Mouse (Mus musculus): ENCODE measurements at regions not wholly inside any gene's neighbourhood (a gene's known extent, or its start where the extent isn't known, plus 50 kb on each side); places are given as distances from the start of the nearest gene placed in this dataset.

DNA sequence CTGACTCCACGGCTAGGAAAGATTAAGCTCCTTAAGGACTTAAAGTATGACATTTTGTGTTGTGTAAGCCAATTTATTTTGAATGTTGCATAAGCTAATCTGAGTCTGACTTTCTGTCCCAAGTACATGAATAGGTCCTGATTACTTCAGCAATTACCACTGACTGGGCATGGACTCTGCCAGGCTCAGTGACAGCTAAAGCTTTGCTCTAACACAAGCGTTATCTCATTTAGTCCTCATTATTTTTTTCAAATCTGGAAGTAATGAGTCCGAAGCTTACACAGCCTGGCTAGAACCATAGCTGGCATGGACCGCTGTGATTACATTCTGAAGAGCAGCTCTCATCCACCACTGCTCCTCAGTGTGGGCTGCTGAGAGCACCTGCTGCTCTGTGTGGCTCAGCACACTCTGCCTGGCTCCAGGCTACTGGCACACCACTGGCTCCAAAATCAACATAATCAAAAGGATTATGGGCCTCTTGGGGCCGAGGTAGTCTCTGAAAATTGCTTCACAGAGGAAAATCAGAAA lies 753.0 kb upstream of the Jmjd1c start:
- DNase-seq (ENCODE audit: low read depth, low spot score), result peak; percentile 5

GRCm38 (mm10) chr10:66348398-66348797 lies 747.5 kb upstream of the Jmjd1c start:
- DNase-seq (ENCODE audit: low read depth, low spot score), result no peak

GRCm38 (mm10) chr10:66351036-66351435 lies 744.9 kb upstream of the Jmjd1c start:
- no peak for DNase-seq (ENCODE audit: low read depth, low spot score)

DNA sequence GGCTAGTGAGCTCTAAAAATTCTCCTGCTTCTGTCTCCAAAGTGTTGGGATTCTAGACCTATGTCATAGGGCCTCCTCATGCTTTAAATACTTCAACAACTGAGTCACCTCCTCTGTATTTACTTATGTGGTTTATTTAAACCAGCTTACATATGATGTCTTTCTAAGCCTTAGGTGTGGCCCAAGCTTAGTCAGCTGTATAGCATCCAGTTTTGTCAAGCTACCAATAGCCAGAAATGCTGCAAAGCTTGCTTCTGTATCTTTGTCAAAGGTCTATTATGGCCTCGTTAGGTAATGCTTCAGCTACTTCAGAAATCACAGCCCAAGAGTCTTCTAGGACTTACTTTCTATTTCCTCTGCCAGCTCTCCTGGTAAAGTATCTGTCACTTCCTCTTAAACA lies 741.9 kb upstream of the Jmjd1c start:
- DNase-seq (ENCODE audit: low read depth, low spot score), result no peak

GRCm38 (mm10) chr10:66354986-66355385 lies 740.9 kb upstream of the Jmjd1c start:
- no peak for DNase-seq (ENCODE audit: low read depth, low spot score)

DNA sequence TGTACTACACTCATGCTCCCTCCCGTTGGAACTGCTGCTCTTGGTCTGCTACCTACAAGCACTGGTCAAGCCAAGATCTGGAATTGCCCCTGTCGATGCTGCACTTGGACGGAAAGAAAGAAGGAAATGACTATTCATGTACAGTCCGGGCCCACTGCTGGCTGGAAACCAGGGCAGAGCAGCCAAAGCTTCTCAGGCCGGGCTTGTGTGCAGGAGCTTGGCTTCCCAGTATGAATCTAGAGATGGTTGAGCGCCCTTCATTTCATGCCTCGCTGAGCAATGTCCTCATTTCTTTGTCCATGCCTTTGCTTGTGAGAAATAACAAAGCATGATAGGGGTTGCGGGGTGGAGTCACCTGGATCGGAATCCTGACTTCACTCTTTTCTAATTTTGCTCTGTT lies 738.2 kb upstream of the Jmjd1c start:
- DNase-seq (ENCODE audit: low read depth, low spot score), result peak; percentile 27

- DNase-seq (ENCODE audit: low read depth, low spot score), result no peak
Observed at GRCm38 (mm10) chr10:66370096-66370495, 725.8 kb upstream of the Jmjd1c start.

DNA sequence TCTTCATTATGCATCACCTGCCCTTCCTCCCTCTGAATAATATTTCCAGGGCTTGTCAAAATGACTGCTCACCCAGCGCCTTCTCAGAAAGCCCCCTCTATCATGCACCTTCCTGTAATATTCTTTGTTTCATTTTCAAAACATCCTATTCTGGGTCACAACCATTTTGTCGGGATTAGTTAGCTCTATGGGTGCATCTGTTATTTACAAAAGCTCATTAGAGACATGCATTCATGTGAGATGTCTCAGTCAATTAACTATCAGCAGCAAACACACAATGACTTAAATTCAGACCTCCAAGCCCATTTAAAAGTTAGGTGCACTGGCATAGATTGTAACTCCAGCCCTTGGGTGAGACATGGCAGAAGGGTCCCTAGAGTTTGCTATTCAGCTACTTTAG lies 724.2 kb upstream of the Jmjd1c start:
- DNase-seq (ENCODE audit: low read depth, low spot score), result no peak
